Mouse (Mus musculus): ENCODE results near the gene Cnot2.

The Cnot2 gene

GRCm38 (mm10) chr10:116515590-116515989 lies 65.7 kb downstream of the Cnot2 start:
- Histone ChIP-seq H3K36me3 (ENCODE audit: insufficient read depth, low read length) (peaks cover 5% of the 10 kb centered on the region; the same call in 1 of the 2 replicates), H3K4me3 (replicated peaks; ENCODE audit: low read length) (no peak overlapping the region), H3K9me3 (ENCODE audit: low read length) (no peaks in the 10 kb centered on the region), H3K27me3 (ENCODE audit: insufficient read depth, low read length) (no peaks in the 10 kb centered on the region), H3K4me1 (replicated peaks; ENCODE audit: low read depth, low read length) (peaks cover 35% of the 10 kb centered on the region)
- TF ChIP-seq POU5F1 (IDR thresholded peaks at IDR 0.05; ENCODE audit: borderline replicate concordance, low read length), result no peak
- TF ChIP-seq CTCF (conservative IDR thresholded peaks at IDR 0.05; ENCODE audit: low read length), result no peak
- TF ChIP-seq NANOG (IDR thresholded peaks at IDR 0.05; ENCODE audit: borderline replicate concordance, low read length), result no peak

- Histone ChIP-seq H3K9me3 (ENCODE audit: low read length) (no peaks in the 10 kb centered on the region), H3K4me1 (replicated peaks; ENCODE audit: low read depth, low read length) (peaks cover 35% of the 10 kb centered on the region), H3K36me3 (ENCODE audit: insufficient read depth, low read length) (peaks cover 5% of the 10 kb centered on the region; the same call in 1 of the 2 replicates), H3K27me3 (ENCODE audit: insufficient read depth, low read length) (no peaks in the 10 kb centered on the region), H3K4me3 (replicated peaks; ENCODE audit: low read length) (no peak overlapping the region)
- TF ChIP-seq POU5F1 (IDR thresholded peaks at IDR 0.05; ENCODE audit: borderline replicate concordance, low read length) (no peak), CTCF (conservative IDR thresholded peaks at IDR 0.05; ENCODE audit: low read length) (no peak), NANOG (IDR thresholded peaks at IDR 0.05; ENCODE audit: borderline replicate concordance, low read length) (no peak)
These were observed 66.2 kb downstream of the Cnot2 start for GRCm38 (mm10) chr10:116515158-116515557.

DNA sequence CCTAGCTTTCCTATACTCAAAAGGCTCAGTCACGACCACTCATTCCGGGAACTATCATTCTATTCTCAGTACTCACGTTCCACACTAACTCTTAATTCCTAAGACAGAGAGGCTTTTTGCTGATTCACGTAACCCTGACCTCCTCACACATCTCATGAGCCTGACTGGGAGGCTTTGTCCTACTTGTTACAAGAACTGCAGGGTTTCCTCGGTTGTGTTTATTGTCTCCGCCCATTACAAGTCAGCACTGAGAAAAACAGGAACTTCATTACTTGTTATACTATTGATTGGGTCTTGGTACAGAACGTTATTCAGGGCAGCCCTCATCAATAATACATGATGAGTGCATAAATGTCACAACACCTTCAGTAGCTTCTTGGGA lies 68.1 kb downstream of the Cnot2 start:
- no peaks in the 10 kb centered on the region for H3K27me3 ChIP-seq (ENCODE audit: insufficient read depth, low read length)
- TF ChIP-seq CTCF (conservative IDR thresholded peaks at IDR 0.05; ENCODE audit: low read length) (no peak), POU5F1 (IDR thresholded peaks at IDR 0.05; ENCODE audit: borderline replicate concordance, low read length) (no peak), NANOG (IDR thresholded peaks at IDR 0.05; ENCODE audit: borderline replicate concordance, low read length) (no peak; the same call in 1 of the 2 replicates)
- no peaks in the 10 kb centered on the region for H3K9me3 ChIP-seq (ENCODE audit: low read length)
- peaks cover 5% of the 10 kb centered on the region; the same call in 1 of the 2 replicates for H3K36me3 ChIP-seq (ENCODE audit: insufficient read depth, low read length)
- 0 out of 2 replicates have a peak overlapping the region, but pooled peaks have one; percentile 2 for H3K4me3 ChIP-seq (replicated peaks; ENCODE audit: low read length)
- peaks cover 29% of the 10 kb centered on the region for H3K4me1 ChIP-seq (replicated peaks; ENCODE audit: low read depth, low read length)

- Histone ChIP-seq H3K9me3 (ENCODE audit: low read length) (no peaks in the 10 kb centered on the region), H3K36me3 (ENCODE audit: insufficient read depth, low read length) (peaks cover 5% of the 10 kb centered on the region; the same call in 1 of the 2 replicates), H3K4me3 (replicated peaks; ENCODE audit: low read length) (0 out of 2 replicates have a peak overlapping the region, but pooled peaks have one; percentile 2), H3K4me1 (replicated peaks; ENCODE audit: low read depth, low read length) (peaks cover 28% of the 10 kb centered on the region), H3K27me3 (ENCODE audit: insufficient read depth, low read length) (no peaks in the 10 kb centered on the region)
- peak; percentile 87; the same call in 1 of the 2 replicates for TF ChIP-seq NANOG (IDR thresholded peaks at IDR 0.05; ENCODE audit: borderline replicate concordance, low read length)
- TF ChIP-seq CTCF (conservative IDR thresholded peaks at IDR 0.05; ENCODE audit: low read length), result no peak
These were observed 68.6 kb downstream of the Cnot2 start for GRCm38 (mm10) chr10:116512521-116513253.

DNA sequence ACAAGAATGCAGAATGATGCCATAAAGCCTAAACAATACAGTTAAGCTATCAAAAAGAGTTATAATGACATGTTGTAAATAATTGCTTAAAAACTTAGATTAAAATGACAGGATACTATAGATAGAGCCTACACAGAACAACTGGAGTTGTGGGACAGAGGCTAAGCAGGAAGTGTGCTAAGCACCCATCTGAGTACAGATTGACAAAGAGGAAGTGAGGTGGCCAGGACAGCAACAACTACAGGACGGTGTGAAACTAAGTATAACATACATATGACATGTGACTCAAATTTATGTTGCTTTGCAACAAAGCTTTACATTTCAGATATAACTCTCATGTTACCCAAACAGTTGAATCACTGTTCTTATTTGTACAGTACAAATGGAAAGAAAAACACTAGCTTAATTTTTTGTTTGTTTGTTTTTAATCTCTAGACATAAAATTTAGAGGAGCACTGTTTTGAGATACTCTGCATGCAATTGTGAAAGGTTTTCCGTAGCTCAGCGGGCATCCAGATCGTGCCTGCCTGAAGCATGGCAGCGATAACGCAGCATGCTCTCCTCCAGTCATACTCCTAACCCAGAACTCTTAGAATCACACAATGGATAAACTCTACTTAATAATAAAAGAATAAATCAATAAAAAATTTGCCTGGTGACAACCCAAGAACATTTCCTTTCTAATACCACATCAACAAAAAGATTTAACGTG lies 75.9 kb downstream of the Cnot2 start:
- Histone ChIP-seq H3K9me3 (ENCODE audit: low read length) (no peaks in the 10 kb centered on the region), H3K4me1 (replicated peaks; ENCODE audit: low read depth, low read length) (peaks cover 1% of the 10 kb centered on the region), H3K27me3 (ENCODE audit: insufficient read depth, low read length) (no peaks in the 10 kb centered on the region), H3K4me3 (replicated peaks; ENCODE audit: low read length) (no peak overlapping the region), H3K36me3 (ENCODE audit: insufficient read depth, low read length) (peaks cover 14% of the 10 kb centered on the region)
- TF ChIP-seq NANOG (IDR thresholded peaks at IDR 0.05; ENCODE audit: borderline replicate concordance, low read length) (no peak), CTCF (conservative IDR thresholded peaks at IDR 0.05; ENCODE audit: low read length) (no peak), POU5F1 (IDR thresholded peaks at IDR 0.05; ENCODE audit: borderline replicate concordance, low read length) (no peak)

GRCm38 (mm10) chr10:116492768-116493167 lies 88.5 kb downstream of the Cnot2 start:
- TF ChIP-seq NANOG (IDR thresholded peaks at IDR 0.05; ENCODE audit: borderline replicate concordance, low read length) (no peak), CTCF (conservative IDR thresholded peaks at IDR 0.05; ENCODE audit: low read length) (no peak), POU5F1 (IDR thresholded peaks at IDR 0.05; ENCODE audit: borderline replicate concordance, low read length) (no peak)
- Histone ChIP-seq H3K9me3 (ENCODE audit: low read length) (no peaks in the 10 kb centered on the region), H3K36me3 (ENCODE audit: insufficient read depth, low read length) (peaks cover 69% of the 10 kb centered on the region), H3K4me3 (replicated peaks; ENCODE audit: low read length) (no peak overlapping the region), H3K27me3 (ENCODE audit: insufficient read depth, low read length) (no peaks in the 10 kb centered on the region), H3K4me1 (replicated peaks; ENCODE audit: low read depth, low read length) (peaks cover 4% of the 10 kb centered on the region)

DNA sequence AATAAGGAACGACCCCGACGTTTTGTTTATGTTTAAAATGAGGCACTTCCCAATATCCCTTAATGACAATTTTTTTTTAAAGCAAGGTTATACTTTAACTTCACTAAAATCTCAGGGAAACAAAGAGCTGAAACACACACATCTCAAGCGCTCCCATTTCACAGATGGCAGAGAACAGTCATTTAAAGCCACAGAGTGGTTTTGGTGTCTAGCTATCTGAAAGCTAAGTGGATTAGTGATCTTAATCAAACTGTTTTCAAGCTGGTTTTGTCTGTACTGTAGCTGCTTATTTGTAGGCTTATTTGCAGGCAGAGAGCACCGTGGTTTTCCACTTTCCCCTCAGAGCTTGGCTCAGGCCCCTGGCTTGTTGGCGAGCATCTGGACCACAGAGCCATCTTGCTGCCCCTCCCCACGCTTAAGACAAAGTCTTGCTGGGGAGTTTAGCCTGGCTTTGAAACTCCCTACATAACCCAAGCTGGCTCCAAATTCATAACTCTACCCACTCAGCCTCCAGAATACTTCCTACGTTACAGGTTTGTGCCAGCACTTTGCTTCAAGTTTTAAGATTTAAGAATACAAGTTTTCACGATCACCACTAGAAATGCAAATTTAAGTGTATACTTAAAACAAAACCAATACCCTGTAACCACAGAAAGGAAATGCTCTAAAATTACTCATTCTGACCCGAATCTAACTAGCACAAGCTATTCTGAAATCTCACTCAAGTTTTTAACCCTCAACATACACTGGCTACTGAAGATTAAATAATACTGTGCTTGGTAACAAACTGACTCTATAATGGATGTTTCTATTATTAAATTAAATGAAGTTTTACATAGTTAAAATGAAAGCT lies 94.2 kb downstream of the Cnot2 start:
- Histone ChIP-seq H3K9me3 (ENCODE audit: low read length) (no peaks in the 10 kb centered on the region), H3K4me3 (replicated peaks; ENCODE audit: low read length) (no peak overlapping the region), H3K27me3 (ENCODE audit: insufficient read depth, low read length) (no peaks in the 10 kb centered on the region), H3K4me1 (replicated peaks; ENCODE audit: low read depth, low read length) (peaks cover 2% of the 10 kb centered on the region), H3K36me3 (ENCODE audit: insufficient read depth, low read length) (peaks cover 66% of the 10 kb centered on the region)
- TF ChIP-seq NANOG (IDR thresholded peaks at IDR 0.05; ENCODE audit: borderline replicate concordance, low read length) (no peak), CTCF (conservative IDR thresholded peaks at IDR 0.05; ENCODE audit: low read length) (no peak), POU5F1 (IDR thresholded peaks at IDR 0.05; ENCODE audit: borderline replicate concordance, low read length) (no peak)

- TF ChIP-seq POU5F1 (IDR thresholded peaks at IDR 0.05; ENCODE audit: borderline replicate concordance, low read length), result no peak
- TF ChIP-seq CTCF (conservative IDR thresholded peaks at IDR 0.05; ENCODE audit: low read length), result no peak
- no peak for TF ChIP-seq NANOG (IDR thresholded peaks at IDR 0.05; ENCODE audit: borderline replicate concordance, low read length)
- Histone ChIP-seq H3K4me1 (replicated peaks; ENCODE audit: low read depth, low read length) (peaks cover 6% of the 10 kb centered on the region), H3K36me3 (ENCODE audit: insufficient read depth, low read length) (peaks cover 41% of the 10 kb centered on the region)
These were observed 99.4 kb downstream of the Cnot2 start for GRCm38 (mm10) chr10:116481917-116482316.

More at GRCm38 (mm10) chr10:116481917-116482316, 99.4 kb downstream of the Cnot2 start:
- H3K27me3 ChIP-seq (ENCODE audit: insufficient read depth, low read length), result no peaks in the 10 kb centered on the region
- H3K4me3 ChIP-seq (replicated peaks; ENCODE audit: low read length), result no peak overlapping the region
- H3K9me3 ChIP-seq (ENCODE audit: low read length), result 0 out of 2 replicates have a peak, but pooled peaks cover 2% of the 10 kb centered on the region

Data from E14TG2a.4 (cell line).